Mouse (Mus musculus): ENCODE measurements around the gene Trp53bp2. TPM values are rescaled to one million over a fixed set of nuclear protein-coding genes. Genes with fewer than 3 reads are reported as not detected.

Trp53bp2 gene
- 35.0 TPM for total RNA-seq (2023)

DNA sequence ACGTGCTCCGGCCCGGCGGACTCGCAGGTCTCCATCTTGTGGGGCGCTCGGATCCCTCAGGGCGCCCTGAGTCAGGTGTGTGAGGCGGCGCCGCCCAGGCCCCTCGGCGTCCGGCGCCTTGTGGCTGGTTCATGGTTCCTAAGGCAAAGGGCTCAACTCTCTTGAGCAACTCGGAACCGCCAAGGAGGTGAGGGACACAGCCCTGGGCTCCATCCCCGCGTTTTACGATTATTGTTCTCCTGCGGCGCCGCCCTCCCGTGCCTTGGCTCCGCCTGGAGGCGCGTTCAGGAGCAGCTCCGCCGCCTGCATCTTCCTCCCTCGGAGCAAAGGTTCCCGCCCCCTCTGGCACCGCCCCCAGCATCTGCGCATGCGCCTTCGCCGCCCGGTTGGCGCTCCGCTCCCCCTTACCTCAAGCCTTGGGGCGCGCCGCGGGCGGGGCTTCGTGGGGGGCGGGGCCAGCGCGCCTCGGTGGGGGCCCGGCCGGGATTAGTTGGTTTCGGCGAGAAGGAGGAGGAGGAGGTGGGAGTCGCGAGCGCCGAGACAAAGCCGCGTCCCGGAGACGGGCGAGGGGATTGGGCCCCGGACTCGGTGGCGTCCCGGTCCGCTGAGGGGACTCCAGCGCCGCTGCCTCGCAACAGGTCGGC is at the start of gene Trp53bp2:
Gene Trp53bp2, plus strand, starts transcription at position 489 of the 644 bp plus-strand sequence.

Other genes with a start within 250 kb of the Trp53bp2 start
- not detected for gene Vmn1r1, start 244.7 kb upstream of the Trp53bp2 start, total RNA-seq (2023)
- 37.3 TPM for gene Degs1, start 126.4 kb upstream of the Trp53bp2 start, total RNA-seq (2023)
- 45.2 TPM for gene Fbxo28, start 67.5 kb upstream of the Trp53bp2 start, total RNA-seq (2023)
- 59.5 TPM for gene Capn2, start 108.4 kb downstream of the Trp53bp2 start, total RNA-seq (2023)
- gene Capn8, start 155.8 kb downstream of the Trp53bp2 start, total RNA-seq (2023) = not detected

Measured in CD4-positive naive resting alpha-beta T cell, adult 76 days (primary cell).